Mouse (Mus musculus) forebrain, embryonic 10.5 days (tissue): ENCODE data around the gene Zbtb48. TPM values are rescaled to one million over a fixed set of nuclear protein-coding genes. Genes with fewer than 3 reads are reported as not detected.
"Not testable (repeated sequence)": the region's sequence is repeated elsewhere in the genome, so short reads cannot be mapped to it uniquely, and the experiment has no call there.

Source experiments
- DNase-seq: peaks from one replicate; pipeline ENCODE4 v3.0.0-alpha.2; 2017; ENCODE audit warnings: low spot score; ENCODE audit errors: extremely low spot score
- H3K27ac ChIP-seq: fragments of 300-500 bp; sonication (generic); 2 replicates; pipeline ENCODE4 v1.5.1; 2016; ENCODE audit warnings: mild to moderate bottlenecking
- H3K27me3 ChIP-seq: fragments of 300-500 bp; sonication (generic); 2 replicates; pipeline ENCODE4 v1.6.1; 2016; ENCODE audit warnings: mild to moderate bottlenecking; ENCODE audit not compliant: poor library complexity, severe bottlenecking
- H3K36me3 ChIP-seq: fragments of 300-500 bp; sonication (generic); replicated peaks from 2 replicates; pipeline ENCODE4 v1.6.1; 2016; ENCODE audit warnings: mild to moderate bottlenecking, moderate library complexity
- H3K4me1 ChIP-seq: fragments of 300-500 bp; sonication (generic); 2 replicates; pipeline ENCODE4 v1.6.1; 2016
- H3K4me3 ChIP-seq: fragments of 300-500 bp; sonication (generic); 2 replicates; pipeline ENCODE4 v1.5.1; 2016; ENCODE audit warnings: mild to moderate bottlenecking, moderate library complexity
- H3K9me3 ChIP-seq: fragments of 300-500 bp; sonication (generic); 2 replicates; pipeline ENCODE4 v1.6.1; 2016; ENCODE audit warnings: mild to moderate bottlenecking, moderate library complexity
- WGBS: fragments of 180-500 bp; shearing (Covaris S2); methylation state at CpG from one replicate; pipeline ENCODE4 v1.1.7; 2016; 5-methylcytosine and 5-hydroxymethylcytosine counted together
- polyA plus RNA-seq: library from polyadenylated mRNA; unstranded; fragments of >200 nt; fragmentation: Nextera tagmentation; extraction: Ambion mirVana; gene quantifications from 2 replicates; pipeline ENCODE4 v1.2.1, GENCODE M21; 2016

Gene Zbtb48
- polyA plus RNA-seq, 1 experiment from 2014 or later = 24.4 TPM

DNA sequence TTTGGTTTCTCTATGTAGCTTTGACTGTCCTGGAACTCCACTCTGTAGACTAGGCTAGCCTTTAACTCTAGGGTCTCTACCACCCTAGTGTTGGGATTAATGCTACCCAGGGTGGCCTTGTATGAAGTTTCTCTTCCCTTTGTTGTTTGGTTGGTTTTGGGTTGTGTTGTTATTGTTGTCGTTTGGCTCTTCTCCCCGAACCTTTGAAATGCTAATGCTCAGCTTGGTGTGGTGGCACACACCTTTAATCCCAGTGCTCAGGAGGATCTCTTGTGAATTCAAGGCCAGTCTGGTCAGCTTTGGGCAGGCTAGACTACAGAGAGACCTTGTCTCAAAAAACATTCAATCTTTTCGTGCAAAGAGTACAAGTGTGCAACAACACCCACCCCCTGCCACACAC, 15.7 kb upstream of the Zbtb48 start:
- no peak for DNase-seq
- Histone ChIP-seq H3K27me3 (no peaks in the 10 kb centered on the region), H3K9me3 (no peaks in the 10 kb centered on the region), H3K4me3 (no peak overlapping the region), H3K27ac (no peak overlapping the region), H3K4me1 (peaks cover 30% of the 10 kb centered on the region), H3K36me3 (peaks cover 73% of the 10 kb centered on the region)
- WGBS = 89% methylated on average over 3 of the region's 3 CpGs

DNA sequence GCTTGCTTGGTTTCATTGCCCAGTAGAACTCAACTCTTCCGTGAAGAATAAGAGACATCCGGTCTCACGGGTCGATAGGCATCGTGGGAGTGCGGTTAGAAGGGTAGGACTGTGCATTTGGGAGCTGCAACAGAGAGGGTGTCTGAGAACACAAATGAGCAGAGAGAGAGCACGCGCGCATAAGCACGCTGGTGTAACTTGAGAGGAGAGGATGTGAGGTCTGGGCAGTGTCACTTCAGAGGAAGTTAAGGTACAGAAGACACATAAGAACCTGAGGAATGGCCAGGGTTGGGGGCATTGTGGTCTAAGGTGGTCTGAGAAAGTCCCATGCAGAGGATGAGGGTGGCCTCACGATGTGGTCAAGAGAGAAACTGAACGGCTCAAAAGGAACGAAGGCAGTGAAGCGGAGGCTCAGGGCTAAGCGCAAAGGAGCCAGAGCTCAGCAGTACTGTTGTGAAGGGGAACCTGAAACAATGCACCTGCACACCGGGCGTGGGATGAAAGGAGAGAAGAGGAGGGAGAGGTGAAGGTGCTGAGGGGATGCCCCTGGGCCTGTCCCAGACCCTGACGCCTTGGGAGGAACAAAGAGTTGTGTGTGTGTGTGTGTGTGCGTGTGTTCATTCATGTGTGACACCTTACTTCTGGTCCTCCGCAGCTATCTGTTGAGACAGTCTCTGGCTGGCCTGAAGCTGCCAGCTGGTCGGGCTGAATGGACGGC, 14.6 kb upstream of the Zbtb48 start:
- no peak for DNase-seq
- WGBS = 95% methylated on average over 22 of the region's 22 CpGs
- H3K36me3 ChIP-seq = peaks cover 62% of the 10 kb centered on the region
- no peak overlapping the region for H3K4me3 ChIP-seq
- no peak overlapping the region for H3K27ac ChIP-seq
- no peaks in the 10 kb centered on the region for H3K27me3 ChIP-seq
- no peaks in the 10 kb centered on the region for H3K9me3 ChIP-seq
- peaks cover 32% of the 10 kb centered on the region for H3K4me1 ChIP-seq

DNA sequence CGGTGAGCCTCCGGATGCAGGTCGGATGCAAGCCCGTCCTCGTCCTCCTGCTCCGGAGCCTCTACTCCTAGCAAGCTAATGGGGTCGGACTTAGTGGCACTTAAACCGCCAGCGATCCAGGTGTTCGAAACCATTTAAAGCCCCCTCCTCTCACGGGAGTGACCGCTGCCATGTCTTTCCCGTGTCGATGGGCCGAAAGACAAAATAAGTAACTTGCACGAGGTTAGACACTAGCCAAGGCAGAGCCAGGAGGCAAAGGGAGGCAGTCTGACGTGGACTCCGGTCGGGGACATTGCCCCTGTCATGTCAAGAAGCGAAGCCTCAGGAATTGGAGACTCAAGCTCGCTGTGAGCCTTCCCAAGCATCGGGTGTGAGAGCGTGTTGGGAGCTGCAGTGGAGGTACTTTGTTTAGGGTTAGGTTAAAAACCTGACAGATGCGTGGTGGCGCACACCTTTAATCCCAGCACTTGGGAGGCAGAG, 12.4 kb upstream of the Zbtb48 start:
- no peak for DNase-seq
- peak overlapping the region; percentile 90 for H3K27ac ChIP-seq
- 5% methylated on average over 25 of the region's 25 CpGs for WGBS
- peaks cover 32% of the 10 kb centered on the region for H3K4me1 ChIP-seq
- H3K36me3 ChIP-seq = peaks cover 40% of the 10 kb centered on the region
- H3K4me3 ChIP-seq = peak overlapping the region; percentile 100
- H3K9me3 ChIP-seq = no peaks in the 10 kb centered on the region
- H3K27me3 ChIP-seq = no peaks in the 10 kb centered on the region

DNA sequence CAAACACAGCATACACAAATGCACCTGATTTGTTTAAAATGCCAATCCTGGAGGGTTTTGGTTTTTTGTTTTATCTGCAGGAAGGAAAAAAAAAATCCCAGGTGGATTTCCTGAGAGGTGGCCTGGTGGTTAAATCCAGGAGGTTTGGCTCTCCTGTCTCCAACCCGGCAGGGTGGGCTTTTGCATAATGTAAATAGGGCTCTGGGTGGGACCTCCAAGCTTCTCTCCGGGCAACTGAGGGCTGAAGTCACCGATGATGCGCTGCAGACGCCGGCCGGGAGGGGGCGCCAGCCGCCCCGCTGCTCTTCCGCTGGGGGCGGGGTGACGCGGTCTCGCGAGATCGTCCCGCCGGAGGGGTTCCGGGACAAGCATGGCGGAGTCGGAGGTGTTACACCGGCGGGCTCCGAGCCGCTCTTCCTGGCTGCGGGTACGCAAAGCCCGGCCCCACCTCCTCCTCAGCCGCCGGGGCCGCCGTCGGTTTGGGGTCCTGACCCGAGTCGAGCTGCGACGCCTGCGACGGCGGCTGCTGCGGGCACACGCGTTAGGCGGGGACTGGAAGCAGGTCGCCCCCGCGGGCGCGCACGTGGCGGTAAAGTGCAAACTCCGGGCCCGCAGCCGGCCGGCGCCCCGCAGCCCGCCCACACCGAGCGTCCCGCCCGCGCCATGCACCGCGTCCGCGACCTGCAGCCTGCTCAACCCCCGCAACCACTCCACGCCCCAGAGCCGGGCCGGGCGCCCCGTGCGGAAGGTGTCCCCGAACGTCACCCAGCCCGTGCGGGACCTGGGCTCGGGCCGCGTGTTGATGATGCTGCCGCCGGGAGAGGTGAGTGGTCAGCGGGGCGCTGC, 11.7 kb upstream of the Zbtb48 start, which contains the start of gene Nol9:
Gene Nol9 (plus strand): TSS at position 337 of the 846 bp plus-strand sequence.
- WGBS = under 1% methylated on average over 86 of the region's 86 CpGs
- Histone ChIP-seq H3K4me3 (peak within 1 kb of the TSS; percentile 100), H3K9me3 (no peaks in the 10 kb centered on the region), H3K27me3 (no peaks in the 10 kb centered on the region), H3K4me1 (peaks cover 32% of the 10 kb centered on the region), H3K27ac (peak within 1 kb of the TSS; percentile 90), H3K36me3 (peaks cover 34% of the 10 kb centered on the region)
- DNase-seq = peak; percentile 94

DNA sequence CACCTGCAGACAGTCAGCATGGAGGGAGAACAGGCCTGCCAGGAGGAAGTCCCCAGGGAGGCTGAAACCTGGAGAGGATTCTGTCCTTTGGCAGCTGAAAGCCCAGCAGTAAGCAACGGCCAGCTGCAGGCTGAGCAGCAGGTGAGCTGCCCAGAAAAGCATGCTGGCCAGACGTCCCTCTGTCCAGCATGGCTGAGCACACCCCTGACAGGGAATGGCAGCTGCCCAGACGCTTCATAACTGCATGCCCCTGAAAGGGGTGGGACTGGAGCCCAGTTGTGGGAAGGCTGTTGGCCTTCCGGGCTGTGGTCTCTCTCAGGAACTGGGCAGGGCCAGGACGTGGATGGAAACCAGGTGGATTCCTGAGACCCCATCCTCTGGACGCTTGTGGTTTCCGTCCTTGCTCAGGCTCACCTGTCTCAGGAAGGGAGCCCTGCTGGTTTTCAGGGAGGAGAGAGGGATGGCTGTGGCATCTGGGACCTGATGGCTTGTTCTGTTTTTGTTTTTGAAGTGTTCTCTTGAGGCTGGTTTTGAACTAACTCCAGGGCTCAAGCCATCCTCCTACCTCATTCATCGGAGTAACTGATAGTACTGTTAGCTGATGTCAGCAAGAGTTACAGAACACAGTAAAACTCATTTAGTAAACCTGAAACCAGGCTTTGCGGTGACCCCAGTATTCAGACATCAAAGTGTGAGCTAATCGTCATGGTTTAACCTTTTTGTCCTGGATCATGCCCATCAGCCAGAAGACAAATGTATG, 10.9 kb upstream of the Zbtb48 start, which contains the start of gene Tas1r1:
Gene Tas1r1 (minus strand): TSS at position 344 of the 760 bp plus-strand sequence.
- Histone ChIP-seq H3K36me3 (peaks cover 26% of the 10 kb centered on the region), H3K27me3 (peaks cover 4% of the 10 kb centered on the region; the same call in 1 of the 2 replicates), H3K27ac (peak within 1 kb of the TSS; percentile 90), H3K9me3 (no peaks in the 10 kb centered on the region), H3K4me3 (peak within 1 kb of the TSS; percentile 100), H3K4me1 (peaks cover 32% of the 10 kb centered on the region)
- WGBS = 49% methylated on average over 10 of the region's 10 CpGs
- DNase-seq = no peak

DNA sequence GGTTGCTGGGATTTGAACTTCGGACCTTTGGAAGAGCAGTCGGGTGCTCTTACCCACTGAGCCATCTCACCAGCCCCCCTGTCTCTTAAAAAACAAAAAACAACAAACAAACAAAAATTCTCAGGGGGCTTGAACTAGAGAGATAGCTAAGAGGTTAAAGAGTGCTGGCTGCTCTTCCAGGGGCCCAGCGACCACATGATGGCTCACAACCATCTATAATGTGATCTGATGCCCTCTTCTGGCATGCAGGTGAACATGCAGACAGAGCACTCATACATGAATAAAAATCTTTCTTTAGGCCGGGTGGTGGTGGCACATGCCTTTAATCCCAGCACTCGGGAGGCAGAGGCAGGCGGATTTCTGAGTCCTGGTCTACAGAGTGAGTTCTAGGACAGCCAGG, 9.0 kb upstream of the Zbtb48 start:
- 91% methylated on average over 6 of the region's 6 CpGs for WGBS
- Histone ChIP-seq H3K27me3 (peaks cover 22% of the 10 kb centered on the region), H3K4me1 (peaks cover 44% of the 10 kb centered on the region)

DNA sequence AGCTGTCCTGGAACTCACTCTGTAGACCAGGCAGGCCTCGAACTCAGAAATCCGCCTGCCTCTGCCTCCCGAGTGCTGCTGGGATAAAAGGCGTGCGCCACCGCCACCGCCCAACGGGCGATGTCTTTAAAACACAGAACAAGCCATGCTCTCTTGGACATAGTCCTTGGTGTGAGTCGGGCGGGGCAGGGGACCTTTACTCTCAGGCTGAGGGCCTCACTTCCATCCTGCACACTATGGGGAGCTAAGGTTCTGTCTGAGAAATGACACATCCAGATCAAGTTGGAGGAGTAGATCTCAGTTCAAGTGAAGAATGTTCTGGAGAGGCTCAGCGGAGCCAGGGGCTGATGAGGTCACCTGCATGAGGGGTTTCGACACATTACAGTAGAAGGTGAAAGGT, 5.5 kb upstream of the Zbtb48 start:
- H3K27me3 ChIP-seq = peaks cover 24% of the 10 kb centered on the region
- no peak overlapping the region for H3K27ac ChIP-seq
- H3K4me1 ChIP-seq = peaks cover 42% of the 10 kb centered on the region
- 91% methylated on average over 13 of the region's 13 CpGs for WGBS
- no peaks in the 10 kb centered on the region for H3K36me3 ChIP-seq
- H3K4me3 ChIP-seq = no peak overlapping the region
- H3K9me3 ChIP-seq = no peaks in the 10 kb centered on the region
- DNase-seq = no peak

More for the DNA sequence above, 9.0 kb upstream of the Zbtb48 start:
- H3K36me3 ChIP-seq, H3K27ac ChIP-seq, H3K9me3 ChIP-seq, H3K4me3 ChIP-seq, DNase-seq: not testable (repeated sequence)

GRCm38 (mm10) chr4:152029997-152030396, 2.5 kb upstream of the Zbtb48 start:
- peaks cover 13% of the 10 kb centered on the region for H3K36me3 ChIP-seq
- no peak overlapping the region for H3K27ac ChIP-seq
- no peak for DNase-seq
- H3K27me3 ChIP-seq = peaks cover 24% of the 10 kb centered on the region
- peaks cover 70% of the 10 kb centered on the region for H3K4me1 ChIP-seq
- WGBS = 77% methylated on average over 4 of the region's 4 CpGs
- no peak overlapping the region for H3K4me3 ChIP-seq
- no peaks in the 10 kb centered on the region for H3K9me3 ChIP-seq

GRCm38 (mm10) chr4:152029087-152029486, 1.6 kb upstream of the Zbtb48 start:
- 52% methylated on average over 5 of the region's 5 CpGs for WGBS
- H3K4me3 ChIP-seq = no peak overlapping the region

DNA sequence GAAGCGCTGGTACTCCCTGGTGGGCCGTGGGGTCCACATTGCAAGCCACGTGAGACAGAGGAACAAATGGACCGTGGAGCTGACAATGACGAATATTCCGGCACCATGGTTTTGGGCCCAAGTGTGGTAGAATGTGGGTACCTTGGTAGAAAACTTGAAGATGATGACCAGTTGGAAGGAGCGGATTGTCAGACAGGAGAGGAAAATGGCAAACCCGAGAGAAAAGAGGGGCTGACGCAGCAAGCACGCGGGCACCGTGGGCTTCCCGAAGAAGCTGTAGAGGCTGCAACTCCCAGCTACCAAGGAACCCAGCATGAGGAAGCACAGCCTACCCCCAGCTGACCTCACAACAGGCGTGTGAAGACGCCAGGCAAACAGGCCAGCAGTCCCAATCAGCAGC, 985 bp upstream of the Zbtb48 start:
- Histone ChIP-seq H3K27me3 (peaks cover 21% of the 10 kb centered on the region), H3K9me3 (no peaks in the 10 kb centered on the region), H3K4me1 (peaks cover 76% of the 10 kb centered on the region), H3K4me3 (peak overlapping the region; percentile 91), H3K36me3 (peaks cover 29% of the 10 kb centered on the region), H3K27ac (peak overlapping the region; percentile 91; the same call in 1 of the 2 replicates)
- 66% methylated on average over 15 of the region's 15 CpGs for WGBS
- no peak for DNase-seq

More at GRCm38 (mm10) chr4:152029087-152029486, 1.6 kb upstream of the Zbtb48 start:
- Histone ChIP-seq H3K36me3 (peaks cover 22% of the 10 kb centered on the region), H3K9me3 (no peaks in the 10 kb centered on the region), H3K27me3 (peaks cover 24% of the 10 kb centered on the region), H3K27ac (no peak overlapping the region), H3K4me1 (peaks cover 76% of the 10 kb centered on the region)
- DNase-seq = no peak

DNA sequence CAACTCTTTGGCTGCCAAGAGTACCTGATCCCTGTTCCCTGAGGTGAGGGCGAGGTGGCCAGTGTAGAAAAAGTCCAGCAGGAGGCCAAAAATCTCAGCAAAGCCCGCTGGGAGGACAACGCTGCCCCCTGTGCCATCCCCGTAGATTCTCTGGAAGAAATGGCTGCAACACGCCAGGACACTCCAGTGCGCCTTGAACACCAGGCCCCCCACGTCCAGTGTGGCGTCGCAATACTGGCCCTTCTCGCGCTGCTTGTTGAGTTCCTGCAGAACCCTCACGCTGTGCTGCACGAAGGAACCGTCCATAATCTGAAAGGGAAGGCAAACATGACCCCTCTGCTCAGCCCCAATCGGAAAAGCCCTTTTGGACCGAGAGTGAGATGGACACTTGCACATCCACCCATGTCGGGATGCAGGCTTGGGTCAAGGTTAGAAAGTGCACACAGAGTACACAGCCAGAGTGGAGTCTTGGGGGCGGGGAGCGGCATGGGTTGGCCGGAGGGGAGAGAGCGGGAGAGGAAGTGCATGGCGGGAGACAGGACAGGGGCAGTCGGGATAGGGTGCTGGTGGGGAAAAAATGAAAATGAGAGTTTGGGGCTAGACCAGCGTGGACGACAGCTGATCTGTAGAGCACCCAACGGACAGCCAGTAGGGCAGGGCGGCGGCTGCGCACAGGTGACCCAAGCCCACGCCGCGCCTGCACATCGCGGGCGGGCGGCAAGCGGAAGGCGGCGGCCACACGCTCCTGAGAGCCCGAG, 541 bp downstream of the Zbtb48 start:
- H3K27ac ChIP-seq = peak overlapping the region; percentile 91
- peaks cover 44% of the 10 kb centered on the region for H3K36me3 ChIP-seq
- 3% methylated on average over 41 of the region's 41 CpGs for WGBS
- H3K4me1 ChIP-seq = peaks cover 68% of the 10 kb centered on the region
- peak; percentile 34 for DNase-seq
- peak overlapping the region; percentile 91 for H3K4me3 ChIP-seq
- no peaks in the 10 kb centered on the region for H3K9me3 ChIP-seq
- H3K27me3 ChIP-seq = peaks cover 6% of the 10 kb centered on the region

GRCm38 (mm10) chr4:152024525-152024924, 2.9 kb downstream of the Zbtb48 start:
- WGBS = 93% methylated on average over 11 of the region's 11 CpGs
- no peak overlapping the region for H3K27ac ChIP-seq
- H3K4me1 ChIP-seq = peaks cover 47% of the 10 kb centered on the region
- H3K36me3 ChIP-seq = peaks cover 68% of the 10 kb centered on the region
- no peaks in the 10 kb centered on the region for H3K27me3 ChIP-seq
- H3K9me3 ChIP-seq = no peaks in the 10 kb centered on the region
- no peak for DNase-seq
- H3K4me3 ChIP-seq = no peak overlapping the region
